Mouse (Mus musculus) liver, adult 2 months (tissue): ENCODE measurements around the gene Depdc7.

Experiments
- CTCF ChIP-seq: fragments of 200-500 bp; IDR thresholded peaks from 2 replicates; pipeline ENCODE4 v1.5.1; 2011; ENCODE audit warnings: low read depth, low read length, control low read depth
- POLR2A ChIP-seq: fragments of 200-500 bp; IDR thresholded peaks from 2 replicates; pipeline ENCODE4 v1.6.1; 2011; ENCODE audit warnings: low read length, control low read depth; ENCODE audit not compliant: insufficient read depth; ENCODE audit errors: extremely low read depth

GRCm38 (mm10) chr2:104741896-104742740 lies 560 bp downstream of the Depdc7 start:
- TF ChIP-seq CTCF (no peak), POLR2A (no peak)
